Mouse (Mus musculus): Measurements from ENCODE around the gene Rad51b.

Rad51b gene

GRCm38 (mm10) chr12:79522374-79522773 is 225.3 kb downstream of the Rad51b start:
- H3K36me3 ChIP-seq (ENCODE audit: control insufficient read depth, insufficient read depth, low read length, poor library complexity, severe bottlenecking): no peaks in the 10 kb centered on the region
- DNase-seq (ENCODE audit: low read depth, low spot score): no peak
- no peaks in the 10 kb centered on the region for H3K27me3 ChIP-seq (ENCODE audit: control insufficient read depth, insufficient read depth, low read length, poor library complexity, severe bottlenecking)

- Histone ChIP-seq H3K36me3 (ENCODE audit: control insufficient read depth, insufficient read depth, low read length, poor library complexity, severe bottlenecking) (no peaks in the 10 kb centered on the region), H3K27me3 (ENCODE audit: control insufficient read depth, insufficient read depth, low read length, poor library complexity, severe bottlenecking) (no peaks in the 10 kb centered on the region)
- no peak for DNase-seq (ENCODE audit: low read depth, low spot score)
Measured at GRCm38 (mm10) chr12:79524941-79525871, 228.1 kb downstream of the Rad51b start.

DNA sequence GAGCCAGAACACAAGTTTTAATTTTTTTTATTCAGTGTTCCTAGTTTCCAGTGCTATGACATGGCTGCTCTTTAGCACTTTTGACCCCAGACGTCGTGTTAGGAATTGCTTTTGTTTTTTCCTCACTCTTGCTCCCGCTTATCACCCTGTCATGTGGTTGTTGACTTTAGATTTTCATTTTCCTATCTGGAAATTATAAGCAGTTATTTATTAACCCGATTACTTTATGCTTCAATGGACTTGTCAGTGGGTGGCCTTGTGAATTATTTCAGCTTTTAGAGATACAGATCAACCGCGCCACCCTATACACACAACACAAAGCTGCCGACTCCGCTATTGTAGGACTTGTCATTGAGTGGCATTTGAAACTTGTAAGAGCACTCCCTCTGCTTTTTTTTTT is 228.8 kb downstream of the Rad51b start:
- H3K36me3 ChIP-seq (ENCODE audit: control insufficient read depth, insufficient read depth, low read length, poor library complexity, severe bottlenecking): no peaks in the 10 kb centered on the region
- no peak for DNase-seq (ENCODE audit: low read depth, low spot score)

DNA sequence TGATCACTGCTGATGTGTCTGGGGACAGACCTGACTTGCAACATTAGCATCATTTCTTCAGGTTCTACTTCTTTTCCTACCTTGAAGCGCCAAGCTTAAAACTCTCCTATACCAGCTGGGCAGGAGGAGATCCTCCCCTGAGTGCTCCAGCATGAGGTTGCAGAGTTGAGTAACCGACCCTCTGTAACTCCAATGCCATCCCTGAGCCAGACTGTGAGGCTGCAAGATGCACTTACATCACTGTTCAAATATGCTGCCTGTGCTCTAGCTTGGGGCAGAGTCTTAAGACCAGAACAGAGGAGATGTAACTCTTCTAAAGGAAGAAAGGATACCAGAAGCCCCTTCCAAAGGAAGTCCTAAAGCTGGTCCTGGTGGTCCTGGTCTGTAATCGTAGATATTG is 230.1 kb downstream of the Rad51b start:
- no peaks in the 10 kb centered on the region for H3K27me3 ChIP-seq (ENCODE audit: control insufficient read depth, insufficient read depth, low read length, poor library complexity, severe bottlenecking)
- DNase-seq (ENCODE audit: low read depth, low spot score): no peak

More for the DNA sequence above, 228.8 kb downstream of the Rad51b start:
- no peaks in the 10 kb centered on the region for H3K27me3 ChIP-seq (ENCODE audit: control insufficient read depth, insufficient read depth, low read length, poor library complexity, severe bottlenecking)

DNA sequence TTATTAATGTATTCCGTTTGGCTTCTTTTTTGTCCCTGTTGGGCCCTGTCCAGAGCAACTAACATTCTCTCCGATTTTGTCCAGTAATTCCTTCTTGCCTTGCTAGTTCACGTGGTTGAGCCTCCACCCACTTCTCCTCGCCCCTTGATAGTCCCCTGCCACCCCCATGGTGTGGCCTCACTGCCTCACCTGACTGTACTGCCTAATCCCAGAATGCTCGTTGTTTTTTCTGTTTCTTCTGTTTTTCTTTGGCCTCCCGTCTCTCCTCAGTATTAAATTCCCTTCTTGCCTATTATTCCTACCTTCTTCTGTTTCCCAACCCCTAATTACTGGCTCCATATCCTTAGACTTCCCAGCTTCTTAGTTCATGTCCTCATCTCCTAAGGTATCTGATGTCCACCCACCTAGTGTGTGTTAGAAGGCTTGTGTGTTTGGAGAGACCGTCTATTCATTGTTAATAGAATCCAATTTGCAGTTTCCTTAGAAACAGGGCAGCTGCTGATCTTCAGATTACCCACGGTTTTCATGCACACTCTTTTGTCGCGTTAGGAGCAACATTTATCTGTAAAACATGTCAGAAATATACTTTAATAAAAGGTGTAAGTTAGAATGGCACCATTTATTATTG is 233.3 kb downstream of the Rad51b start:
- Histone ChIP-seq H3K27me3 (ENCODE audit: control insufficient read depth, insufficient read depth, low read length, poor library complexity, severe bottlenecking) (no peaks in the 10 kb centered on the region), H3K36me3 (ENCODE audit: control insufficient read depth, insufficient read depth, low read length, poor library complexity, severe bottlenecking) (no peaks in the 10 kb centered on the region)
- DNase-seq (ENCODE audit: low read depth, low spot score): no peak

More for the DNA sequence above, 230.1 kb downstream of the Rad51b start:
- H3K36me3 ChIP-seq (ENCODE audit: control insufficient read depth, insufficient read depth, low read length, poor library complexity, severe bottlenecking): no peaks in the 10 kb centered on the region

DNA sequence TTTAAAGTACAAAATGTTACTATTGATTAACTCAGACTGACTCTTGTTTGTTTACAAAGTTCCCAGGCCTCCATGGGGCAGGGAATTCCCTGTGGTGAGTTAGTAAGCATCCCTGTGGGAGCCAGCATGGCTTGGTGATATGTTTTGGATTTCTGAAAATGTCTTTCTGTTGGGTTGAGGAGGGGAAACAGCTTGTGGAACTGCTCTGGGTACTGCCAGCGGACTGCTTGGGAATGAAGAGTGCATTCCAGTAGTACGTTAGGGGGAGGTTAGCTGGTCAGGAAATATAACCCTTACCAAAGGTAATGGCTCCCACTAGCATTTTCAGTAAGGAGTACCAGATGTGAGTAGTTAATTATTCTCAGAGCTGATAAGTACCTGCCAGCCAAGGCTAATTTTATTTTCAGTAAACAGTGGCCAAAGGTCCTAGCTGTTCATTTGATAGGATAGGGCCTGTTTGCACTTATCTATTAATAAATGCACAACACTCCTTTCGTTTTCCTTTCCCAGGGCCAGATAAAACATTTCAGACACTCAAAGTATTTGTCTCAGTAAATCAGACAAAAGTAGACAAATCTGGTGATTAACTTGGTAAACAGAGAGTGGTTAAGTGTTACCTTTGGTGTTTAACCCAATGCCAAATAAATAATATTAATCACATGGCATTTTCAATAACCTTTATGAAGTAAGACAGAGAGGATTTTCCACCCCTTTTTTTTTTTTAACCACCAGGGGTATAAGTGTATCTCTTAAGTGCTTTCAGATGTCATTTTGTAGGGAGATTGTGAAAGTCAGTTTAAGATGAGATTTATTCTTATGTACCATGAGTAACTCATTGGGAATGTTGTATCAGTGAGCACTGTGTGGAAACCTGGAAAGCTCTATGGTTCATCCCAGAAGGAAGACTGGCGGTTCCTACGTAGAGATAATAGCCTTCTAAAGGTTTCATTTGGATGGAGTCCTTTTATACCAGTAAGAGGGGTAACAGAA is 235.0 kb downstream of the Rad51b start:
- Histone ChIP-seq H3K27me3 (ENCODE audit: control insufficient read depth, insufficient read depth, low read length, poor library complexity, severe bottlenecking) (no peaks in the 10 kb centered on the region), H3K36me3 (ENCODE audit: control insufficient read depth, insufficient read depth, low read length, poor library complexity, severe bottlenecking) (no peaks in the 10 kb centered on the region)
- no peak for DNase-seq (ENCODE audit: low read depth, low spot score)

DNA sequence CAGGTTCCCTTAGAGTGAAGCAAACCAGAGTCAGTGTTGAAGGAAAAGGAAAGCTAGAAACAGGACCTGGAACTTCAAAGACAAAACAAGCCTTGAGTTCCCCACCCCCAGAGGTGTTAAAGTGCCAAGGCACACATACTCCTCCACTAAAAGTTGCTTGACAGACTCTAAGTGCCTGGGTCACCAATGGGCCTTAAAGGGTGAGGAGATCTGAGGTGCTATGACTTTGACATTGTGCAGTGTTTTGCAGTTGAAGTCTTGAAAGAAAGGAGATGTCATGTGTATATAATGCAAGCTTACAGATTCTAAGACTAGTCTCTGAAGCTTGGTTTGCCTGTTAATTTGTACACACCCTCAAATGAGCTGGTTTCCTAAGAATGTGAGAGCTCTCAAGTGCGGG is 237.7 kb downstream of the Rad51b start:
- Histone ChIP-seq H3K27me3 (ENCODE audit: control insufficient read depth, insufficient read depth, low read length, poor library complexity, severe bottlenecking) (no peaks in the 10 kb centered on the region), H3K36me3 (ENCODE audit: control insufficient read depth, insufficient read depth, low read length, poor library complexity, severe bottlenecking) (no peaks in the 10 kb centered on the region)
- DNase-seq (ENCODE audit: low read depth, low spot score): no peak

- Histone ChIP-seq H3K36me3 (ENCODE audit: control insufficient read depth, insufficient read depth, low read length, poor library complexity, severe bottlenecking) (no peaks in the 10 kb centered on the region), H3K27me3 (ENCODE audit: control insufficient read depth, insufficient read depth, low read length, poor library complexity, severe bottlenecking) (no peaks in the 10 kb centered on the region)
- DNase-seq (ENCODE audit: low read depth, low spot score): no peak
Measured at GRCm38 (mm10) chr12:79535532-79536437, 238.7 kb downstream of the Rad51b start.

DNA sequence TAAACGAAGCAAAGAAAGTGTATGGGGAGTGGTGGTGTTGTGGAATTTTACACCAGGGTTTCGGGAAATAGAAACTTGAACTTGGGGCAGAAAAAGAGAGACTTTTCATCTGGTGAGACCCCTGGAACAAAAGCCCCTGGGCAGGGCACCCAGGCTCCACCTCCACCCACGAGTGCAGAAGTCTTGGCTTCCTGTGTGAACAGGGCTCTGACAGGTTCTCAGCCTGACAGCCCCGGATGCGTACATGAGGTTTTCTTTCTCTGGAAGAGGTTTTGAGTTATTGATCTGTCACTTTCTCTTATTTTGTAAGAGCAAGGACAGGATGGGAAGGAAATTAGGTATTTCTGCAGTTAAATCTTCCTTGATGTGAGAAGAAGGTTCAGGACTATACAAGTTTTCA is 243.1 kb downstream of the Rad51b start:
- DNase-seq (ENCODE audit: low read depth, low spot score): no peak

DNA sequence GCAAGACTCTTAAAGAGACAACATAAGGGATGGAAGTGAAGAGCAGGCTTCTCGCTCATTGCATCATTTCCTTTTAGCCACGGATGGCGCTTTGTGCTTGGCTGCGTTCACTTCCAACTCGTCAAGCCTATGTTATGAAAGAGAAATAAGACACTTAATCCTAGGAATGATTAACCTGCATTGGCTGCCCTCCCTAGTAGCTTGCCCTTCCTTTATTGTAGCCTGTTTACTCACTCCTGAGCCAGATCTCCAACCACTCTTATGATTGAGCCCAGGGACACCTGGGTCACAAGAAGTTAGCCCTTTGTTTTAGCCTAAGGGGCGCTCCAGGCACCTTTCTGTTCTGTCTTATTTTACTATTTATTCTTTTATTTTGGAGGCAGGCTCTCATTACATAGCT is 244.5 kb downstream of the Rad51b start:
- H3K27me3 ChIP-seq (ENCODE audit: control insufficient read depth, insufficient read depth, low read length, poor library complexity, severe bottlenecking): no peaks in the 10 kb centered on the region
- no peaks in the 10 kb centered on the region for H3K36me3 ChIP-seq (ENCODE audit: control insufficient read depth, insufficient read depth, low read length, poor library complexity, severe bottlenecking)
- DNase-seq (ENCODE audit: low read depth, low spot score): no peak

More for the DNA sequence above, 243.1 kb downstream of the Rad51b start:
- H3K36me3 ChIP-seq (ENCODE audit: control insufficient read depth, insufficient read depth, low read length, poor library complexity, severe bottlenecking): no peaks in the 10 kb centered on the region
- H3K27me3 ChIP-seq (ENCODE audit: control insufficient read depth, insufficient read depth, low read length, poor library complexity, severe bottlenecking): no peaks in the 10 kb centered on the region

DNA sequence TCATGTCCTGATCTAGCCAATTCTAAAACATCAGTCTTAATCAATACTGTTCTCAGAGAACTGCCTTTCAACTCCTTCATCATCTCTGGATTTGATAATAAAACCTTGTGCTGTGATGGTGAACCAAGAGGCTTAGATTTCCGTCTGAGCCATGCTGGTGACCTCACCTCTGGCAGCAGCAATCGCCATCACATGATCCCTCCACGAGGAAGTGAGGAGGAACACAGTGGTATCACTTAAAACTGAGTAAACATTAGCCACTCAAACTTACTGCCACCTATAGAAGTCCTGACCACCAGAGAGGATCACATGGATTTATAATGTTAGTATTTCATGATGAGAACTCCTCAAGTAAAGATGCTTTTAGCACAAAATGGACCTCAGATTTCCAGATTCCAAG is 248.0 kb downstream of the Rad51b start:
- H3K36me3 ChIP-seq (ENCODE audit: control insufficient read depth, insufficient read depth, low read length, poor library complexity, severe bottlenecking): no peaks in the 10 kb centered on the region
- no peaks in the 10 kb centered on the region for H3K27me3 ChIP-seq (ENCODE audit: control insufficient read depth, insufficient read depth, low read length, poor library complexity, severe bottlenecking)
- no peak for DNase-seq (ENCODE audit: low read depth, low spot score)

- DNase-seq (ENCODE audit: low read depth, low spot score): no peak
- Histone ChIP-seq H3K27me3 (ENCODE audit: control insufficient read depth, insufficient read depth, low read length, poor library complexity, severe bottlenecking) (no peaks in the 10 kb centered on the region), H3K36me3 (ENCODE audit: control insufficient read depth, insufficient read depth, low read length, poor library complexity, severe bottlenecking) (no peaks in the 10 kb centered on the region)
Measured at GRCm38 (mm10) chr12:79547556-79547955, 250.5 kb downstream of the Rad51b start.

GRCm38 (mm10) chr12:79548607-79549330 is 251.7 kb downstream of the Rad51b start:
- no peaks in the 10 kb centered on the region for H3K36me3 ChIP-seq (ENCODE audit: control insufficient read depth, insufficient read depth, low read length, poor library complexity, severe bottlenecking)
- H3K27me3 ChIP-seq (ENCODE audit: control insufficient read depth, insufficient read depth, low read length, poor library complexity, severe bottlenecking): no peaks in the 10 kb centered on the region
- no peak for DNase-seq (ENCODE audit: low read depth, low spot score)
